Mouse (Mus musculus) right cerebral cortex, postnatal 10 days (tissue): Measurements from ENCODE around the gene Farp2.

ENCODE experiments used
- DNase-seq, 2 experiments: peaks; one replicate each; pipeline ENCODE4 v3.0.0; 2021; ENCODE audit warnings: low spot score in 2 of 2

Gene Farp2

DNA sequence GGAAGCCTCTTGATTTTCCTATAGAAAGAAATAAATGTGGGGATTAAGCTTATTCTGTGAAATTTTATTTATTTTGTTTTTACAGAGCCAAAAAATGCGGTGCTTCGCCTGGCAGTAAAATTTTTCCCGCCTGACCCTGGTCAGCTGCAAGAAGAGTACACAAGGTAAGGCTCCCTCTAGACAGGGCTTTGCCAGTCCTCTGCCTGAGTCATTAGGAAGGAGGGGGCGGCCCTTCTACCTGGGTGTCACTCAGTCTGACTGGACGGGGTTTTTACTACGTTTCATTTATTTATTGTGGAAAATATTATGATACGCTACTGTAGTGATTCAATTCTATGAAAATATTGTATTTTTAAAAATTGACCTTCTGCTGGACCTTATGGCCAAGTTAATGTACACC is 51.3 kb downstream of the Farp2 start:
- no peak for DNase-seq

DNA sequence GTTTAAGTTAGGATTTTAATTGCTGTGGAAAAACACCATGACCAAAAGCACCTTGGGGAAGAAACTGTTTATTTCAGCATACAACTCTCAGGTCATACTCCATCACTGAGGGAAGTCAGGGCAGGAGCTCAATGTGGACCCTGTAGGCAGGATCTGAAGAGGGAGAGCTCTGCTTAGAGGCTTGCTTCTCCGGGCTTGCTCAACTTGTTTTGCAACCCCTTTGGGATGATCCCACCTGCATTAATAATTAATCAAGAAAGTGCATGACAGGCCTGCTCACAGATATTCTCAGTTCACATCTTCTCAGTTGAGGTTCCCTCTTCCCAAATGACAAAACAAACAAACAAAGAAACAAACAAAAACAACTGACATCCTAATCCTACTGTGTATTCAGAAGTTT is 51.8 kb downstream of the Farp2 start:
- no peak for DNase-seq

DNA sequence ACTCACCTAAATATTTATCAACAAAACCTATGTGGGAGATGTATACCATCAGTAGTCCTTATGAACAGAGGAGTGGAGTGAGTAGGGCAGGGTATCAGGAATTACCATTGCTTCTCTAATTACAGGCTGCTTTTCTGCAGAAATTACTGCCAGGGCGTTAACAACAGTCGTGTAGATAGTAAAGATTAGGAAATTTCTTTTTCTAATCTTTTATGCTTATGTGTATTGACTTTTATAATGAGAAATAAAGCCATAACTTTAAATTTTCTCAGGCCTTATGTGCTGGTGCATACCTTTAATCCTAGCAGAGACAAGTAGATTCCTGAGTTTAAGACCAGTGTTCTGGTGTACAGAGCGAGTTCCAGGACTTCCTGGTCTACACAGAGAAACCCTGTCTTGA is 52.9 kb downstream of the Farp2 start:
- no peak for DNase-seq

DNA sequence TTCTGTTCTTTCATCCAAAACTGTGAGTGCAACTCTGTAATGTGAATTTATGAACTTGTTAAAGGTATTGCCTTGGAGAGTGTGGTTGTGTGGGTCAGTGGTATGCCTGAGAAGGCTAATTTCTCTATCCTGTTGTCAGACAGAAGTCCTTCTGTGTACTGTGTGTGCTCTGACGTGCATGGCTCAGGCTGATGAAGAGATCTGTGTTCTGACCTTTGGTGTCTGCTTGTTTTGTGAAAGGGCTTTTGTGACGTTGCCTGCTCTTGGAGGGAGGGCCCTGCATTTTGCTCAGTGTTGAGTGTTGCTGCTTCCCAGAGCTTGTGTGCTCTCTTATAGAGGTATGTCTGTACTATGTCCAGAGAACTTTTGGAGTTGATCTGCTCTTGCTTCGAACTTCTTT is 55.1 kb downstream of the Farp2 start:
- no peak for DNase-seq

DNA sequence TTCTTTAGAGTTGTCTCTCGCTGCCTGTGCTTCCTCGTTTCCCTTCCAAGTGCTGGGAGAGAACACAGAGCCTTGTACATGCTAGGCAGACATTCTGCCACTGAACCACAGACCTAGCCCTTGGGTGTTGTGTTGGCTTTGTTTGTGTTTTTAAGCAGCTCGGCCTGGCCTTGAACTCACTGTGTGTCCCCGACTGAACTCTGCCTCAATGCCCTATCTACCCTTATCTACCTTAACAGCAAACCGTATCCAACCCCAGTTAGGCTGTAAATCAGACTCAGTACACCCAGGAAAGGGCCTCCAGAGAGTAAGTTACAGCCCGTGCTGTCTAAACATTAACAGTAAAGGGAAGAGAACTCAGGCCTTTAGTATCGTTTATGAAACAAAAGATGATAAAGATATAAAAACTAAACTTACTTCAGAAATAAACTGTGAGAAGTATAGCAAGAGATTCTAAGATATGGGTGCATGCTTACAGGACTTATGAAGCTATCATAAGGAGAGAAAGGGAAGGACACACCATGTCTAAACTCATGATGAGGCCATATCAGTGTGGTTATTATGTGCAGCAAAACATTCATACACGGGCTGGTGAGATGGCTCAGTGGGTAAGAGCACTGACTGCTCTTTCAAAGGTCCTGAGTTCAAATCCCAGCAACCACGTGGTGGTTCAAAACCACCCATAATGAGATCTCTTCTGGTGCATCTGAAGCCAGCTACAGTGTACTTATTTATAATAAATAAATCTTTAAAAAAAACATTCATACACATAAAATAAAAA is 56.0 kb downstream of the Farp2 start:
- no peak for DNase-seq

DNA sequence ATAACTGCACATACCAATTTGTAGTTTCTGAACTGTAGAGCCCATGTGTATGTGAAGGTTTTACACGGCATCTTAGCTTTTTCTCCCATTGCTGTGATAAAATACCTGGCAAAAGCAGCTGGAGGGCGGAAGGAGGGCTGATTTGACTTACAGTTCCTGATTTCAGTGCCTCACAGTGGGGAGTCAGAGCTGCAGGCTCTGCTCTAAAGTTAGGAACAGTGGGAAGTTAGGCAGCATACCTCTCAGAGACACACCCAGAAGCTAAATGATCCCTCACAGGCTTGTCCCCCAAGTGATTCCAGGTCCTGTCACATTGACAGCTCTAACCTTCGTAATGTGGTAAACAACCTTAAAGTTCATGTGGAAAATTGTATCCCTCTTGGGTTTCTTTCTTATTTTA is 65.2 kb downstream of the Farp2 start:
- no peak for DNase-seq

DNA sequence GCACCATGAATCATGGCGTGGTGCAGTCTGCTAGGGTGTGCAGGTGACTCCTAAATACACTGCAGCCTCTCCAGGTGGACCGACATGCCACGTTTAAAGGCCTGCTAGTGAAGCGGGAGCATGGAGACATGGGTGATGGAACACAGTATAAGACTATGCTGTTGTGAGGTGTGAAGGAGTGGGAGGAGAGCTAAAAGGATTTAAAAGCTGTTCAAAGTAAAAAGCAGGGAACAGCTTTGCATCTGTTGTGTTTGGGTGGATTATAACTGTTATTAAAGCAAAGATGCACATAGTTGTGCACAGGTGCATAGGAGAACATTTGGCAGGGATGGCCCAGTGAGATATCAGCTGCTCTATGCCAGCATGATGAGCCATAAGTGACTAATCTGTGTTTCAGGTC is 66.0 kb downstream of the Farp2 start:
- peak in 1 of 2 experiments; percentile 36 for DNase-seq

DNA sequence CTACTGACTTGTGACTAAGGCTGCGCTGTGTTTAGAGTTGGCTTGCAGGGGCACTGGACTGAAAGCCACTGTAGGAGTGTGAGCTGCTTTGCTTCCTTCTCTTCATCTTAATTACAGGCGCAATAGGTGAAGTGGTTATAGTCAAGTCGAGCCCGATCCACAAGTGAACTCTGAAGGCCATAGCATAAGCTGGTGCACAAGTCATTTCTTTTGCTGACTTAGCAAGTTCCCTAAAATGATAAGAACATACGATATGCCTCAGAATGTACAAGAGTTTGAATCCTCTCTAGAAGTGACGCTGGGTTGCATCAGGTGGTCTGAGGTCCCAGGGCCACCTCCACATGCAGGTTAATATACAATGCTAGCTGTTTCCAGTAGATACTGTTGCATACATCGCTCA is 69.7 kb downstream of the Farp2 start:
- no peak for DNase-seq

DNA sequence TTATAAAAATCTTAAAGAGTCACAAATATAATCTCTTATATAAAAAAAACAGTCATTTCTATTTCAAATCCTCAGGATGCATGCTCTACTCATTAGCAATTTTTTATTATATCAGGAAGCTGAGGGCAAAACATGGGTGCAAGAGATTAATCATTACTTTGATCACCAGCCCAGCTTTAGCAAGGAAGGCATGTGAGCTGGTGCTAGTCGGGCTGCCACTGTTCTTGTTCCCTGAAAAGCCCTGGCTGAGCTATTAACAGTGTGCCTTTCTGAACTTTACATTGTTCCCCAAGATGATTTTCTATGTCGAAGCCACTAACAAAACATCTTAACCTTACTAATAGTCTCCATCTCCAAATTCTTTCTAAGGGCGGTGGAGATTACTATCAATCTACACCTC is 76.5 kb downstream of the Farp2 start:
- DNase-seq: no peak

DNA sequence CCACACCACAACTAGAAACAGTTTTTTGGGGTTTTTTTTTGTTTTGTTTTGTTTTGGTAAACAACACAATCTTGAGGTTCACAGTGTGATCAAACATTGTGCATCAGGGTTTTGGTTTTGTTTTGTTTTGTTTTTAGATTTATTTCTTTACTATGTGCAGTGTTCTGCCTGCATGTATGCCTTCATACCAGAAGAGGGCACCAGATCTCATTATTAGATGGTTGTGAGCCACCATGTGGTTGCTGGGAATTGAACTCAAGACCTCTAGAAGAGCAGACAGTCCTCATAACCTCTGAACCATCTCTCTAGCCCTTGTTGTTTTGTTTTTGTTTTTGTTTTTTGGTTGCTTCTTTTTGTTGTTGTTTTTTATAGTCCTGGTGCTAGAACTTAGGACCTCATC is 82.1 kb downstream of the Farp2 start:
- DNase-seq: no peak

DNA sequence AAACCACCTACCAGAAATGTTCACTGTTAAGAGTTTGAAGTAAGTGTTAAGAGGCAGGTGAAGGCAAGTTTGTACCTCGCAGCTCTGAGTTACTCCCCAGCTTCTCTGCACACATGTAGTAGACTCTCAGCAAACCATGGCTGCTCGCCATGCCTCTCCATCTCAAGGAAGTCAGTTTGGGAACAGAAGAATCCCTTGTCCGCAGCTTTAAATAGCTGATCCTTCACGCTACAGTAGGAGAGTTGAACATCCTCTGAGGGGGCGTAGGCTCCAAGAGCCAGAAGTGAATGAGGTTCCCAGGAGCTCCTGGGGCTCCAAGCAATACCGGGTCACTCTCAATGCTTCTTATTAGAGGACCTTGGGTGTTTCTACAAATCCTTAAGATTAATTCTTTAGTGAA is 84.0 kb downstream of the Farp2 start:
- no peak for DNase-seq

DNA sequence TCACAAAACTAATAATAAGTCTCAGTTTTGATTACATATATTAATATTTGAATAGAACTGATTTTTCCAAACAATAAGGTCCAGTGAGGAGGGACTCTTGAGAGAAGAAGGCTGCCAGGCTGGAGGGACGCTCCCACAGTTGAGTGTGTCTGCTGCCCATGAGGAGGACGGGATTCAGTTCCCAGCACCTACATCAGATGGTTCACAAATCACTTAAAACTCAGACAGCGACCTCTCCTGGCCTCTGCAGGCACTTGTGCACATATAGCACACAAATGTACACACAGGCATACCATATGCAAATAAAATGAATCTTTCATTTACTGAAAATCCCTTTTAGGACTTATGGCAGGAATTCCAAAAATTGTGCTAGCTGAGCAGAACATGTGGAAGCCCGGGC is 91.0 kb downstream of the Farp2 start:
- DNase-seq: no peak

DNA sequence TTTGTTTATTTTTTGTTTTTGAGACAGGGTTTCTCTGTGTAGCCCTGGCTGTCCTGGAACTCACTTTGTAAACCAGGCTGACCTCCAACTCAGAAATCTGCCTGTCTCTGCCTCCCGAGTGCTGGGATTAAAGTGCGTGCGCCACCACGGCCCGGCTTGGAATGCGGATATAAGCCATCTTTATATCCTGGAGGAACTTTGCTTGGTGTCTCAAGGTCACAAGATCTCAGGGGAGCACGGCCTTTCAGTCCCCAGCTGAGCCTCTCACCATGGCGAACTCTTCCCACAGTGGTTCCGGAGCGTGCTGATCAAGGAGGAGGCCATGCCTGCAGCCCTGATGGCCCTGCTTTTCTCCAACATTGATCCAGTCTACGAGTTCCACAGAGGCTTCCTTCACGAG is 92.0 kb downstream of the Farp2 start:
- no peak for DNase-seq

DNA sequence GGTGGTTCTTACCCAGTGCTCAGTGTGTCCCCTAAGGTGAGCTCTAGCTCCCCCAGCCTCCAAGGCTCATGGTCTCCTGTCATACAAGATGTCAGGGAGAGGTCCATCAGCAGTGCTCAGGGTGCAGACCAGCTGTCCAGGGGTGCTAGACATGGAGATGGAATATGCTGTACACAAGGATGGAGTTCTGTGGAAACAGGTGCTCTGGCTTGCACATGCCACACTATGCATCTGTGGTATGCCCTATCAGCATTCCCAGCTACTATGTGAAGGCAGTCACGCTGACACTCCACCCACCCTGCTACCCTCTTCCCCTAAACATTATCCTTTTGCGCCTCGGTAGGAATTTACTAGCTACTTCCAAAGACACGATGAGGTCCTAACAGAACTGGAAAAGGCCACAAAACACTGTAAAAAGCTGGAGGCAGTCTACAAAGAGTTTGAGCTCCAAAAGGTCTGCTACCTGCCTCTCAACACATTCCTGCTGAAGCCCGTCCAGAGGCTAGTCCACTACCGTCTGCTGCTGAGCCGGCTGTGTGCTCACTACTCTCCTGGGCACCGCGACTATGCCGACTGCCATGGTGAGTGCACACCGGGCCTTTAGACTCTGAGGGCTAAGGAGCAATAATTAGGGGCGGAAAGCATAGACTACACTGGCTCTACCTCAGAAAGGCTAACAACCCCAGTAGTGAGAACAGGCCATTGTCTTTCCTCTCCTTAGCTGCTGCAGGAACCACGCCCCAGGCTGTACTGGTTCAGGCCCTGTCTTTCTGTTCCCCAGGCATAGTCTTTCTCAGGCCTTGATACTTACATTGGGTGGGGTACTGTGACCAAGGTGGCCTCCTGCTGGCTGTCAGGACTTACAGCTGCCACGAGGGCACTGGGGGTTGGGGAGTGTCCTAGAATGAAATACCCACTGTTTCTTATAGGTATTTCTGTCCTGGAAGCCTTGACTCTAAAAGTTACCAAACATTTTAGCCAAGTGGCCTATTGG is 95.5 kb downstream of the Farp2 start:
- no peak for DNase-seq

DNA sequence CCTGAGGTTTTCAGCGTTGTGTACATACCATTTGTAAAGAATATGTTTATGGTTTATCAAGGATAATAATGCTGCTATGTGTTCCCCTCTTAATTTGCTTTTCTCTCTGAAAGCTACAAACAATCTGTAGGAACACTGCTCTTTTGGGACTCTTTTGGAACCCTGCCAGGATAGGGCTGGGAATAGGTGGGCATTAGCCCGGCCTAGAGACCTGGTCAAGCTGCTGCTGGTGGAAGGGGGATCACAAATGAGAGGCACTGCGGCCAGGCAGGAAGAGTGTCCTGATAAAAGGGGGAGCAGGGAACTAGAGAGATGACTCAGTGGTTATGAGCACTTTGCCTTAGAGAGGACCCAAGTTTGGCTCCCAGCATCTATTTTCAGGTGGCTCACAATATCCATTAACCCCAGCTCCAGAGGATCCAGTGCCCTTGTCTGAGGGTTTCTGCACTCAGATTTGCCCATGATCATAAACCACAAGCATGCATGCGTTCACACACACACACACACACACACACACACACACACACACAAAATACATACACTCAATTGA is 96.9 kb downstream of the Farp2 start:
- DNase-seq: no peak

DNA sequence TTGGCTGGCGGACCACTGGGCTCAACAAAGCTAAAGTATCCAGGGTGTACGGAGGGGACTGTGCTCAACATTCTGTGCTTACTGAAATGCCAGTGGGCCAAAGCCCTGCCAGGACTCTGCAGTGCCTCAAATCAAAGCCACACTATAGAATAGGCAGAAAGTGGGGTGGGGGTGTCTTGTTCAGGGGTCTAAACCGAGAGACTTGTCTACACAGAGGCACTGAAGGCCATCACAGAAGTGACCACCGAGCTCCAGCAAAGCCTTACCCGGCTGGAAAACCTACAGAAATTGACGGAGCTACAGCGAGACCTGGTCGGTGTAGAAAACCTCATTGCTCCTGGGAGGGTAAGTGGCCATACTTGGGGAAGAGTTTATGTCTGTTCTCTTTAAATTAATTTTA is 97.9 kb downstream of the Farp2 start:
- no peak for DNase-seq

DNA sequence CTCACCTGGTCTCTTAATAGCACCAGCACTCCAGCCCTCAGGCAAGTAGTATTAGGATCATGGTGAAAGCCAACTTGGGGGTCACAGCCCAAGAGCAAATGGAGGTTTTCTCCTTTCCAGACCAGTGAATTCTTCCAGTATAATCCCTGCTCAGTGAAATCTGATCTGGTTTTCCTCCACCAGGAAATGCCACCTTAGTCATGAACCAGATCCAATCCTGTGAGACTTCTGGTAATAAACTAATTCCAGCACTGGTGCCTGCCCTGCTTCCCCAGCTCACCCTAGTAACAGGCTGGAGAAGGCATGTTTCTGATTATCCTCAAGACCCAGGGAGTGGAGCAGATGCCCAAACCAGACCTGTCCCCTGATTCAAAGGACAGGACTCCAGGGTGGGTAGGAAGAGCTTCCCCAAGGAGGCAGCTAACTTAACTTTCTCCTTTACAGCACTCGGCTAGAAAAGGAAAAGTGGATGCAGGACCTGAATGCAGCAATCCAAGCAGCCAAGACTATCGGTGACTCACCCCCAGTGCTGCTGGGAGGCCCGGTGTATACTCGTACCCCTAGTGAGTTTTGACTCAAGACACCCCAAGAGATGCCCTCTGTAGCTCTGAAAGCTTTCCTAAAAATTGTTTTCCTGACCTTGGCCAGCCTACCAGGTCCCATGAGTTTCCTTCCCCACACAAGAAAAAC is 106.3 kb downstream of the Farp2 start:
- no peak for DNase-seq

DNA sequence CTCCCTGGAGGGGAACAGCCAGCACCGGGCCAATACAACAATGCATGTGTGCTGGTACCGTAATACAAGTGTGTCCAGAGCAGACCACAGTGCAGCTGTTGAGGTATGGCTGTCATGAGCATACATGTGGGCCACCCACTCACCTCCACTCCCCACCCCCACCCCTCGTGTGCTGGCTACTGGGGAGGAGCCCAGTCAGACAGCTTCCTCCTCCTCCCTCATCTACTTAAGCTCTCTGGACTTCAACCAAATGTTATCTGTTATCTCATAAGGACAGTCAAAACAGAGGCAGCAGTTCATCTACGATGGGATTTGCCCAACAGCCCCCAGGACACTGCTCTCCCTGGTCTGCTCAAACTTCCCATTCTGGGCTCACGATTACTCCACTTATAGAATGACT is 107.1 kb downstream of the Farp2 start:
- DNase-seq: no peak

DNA sequence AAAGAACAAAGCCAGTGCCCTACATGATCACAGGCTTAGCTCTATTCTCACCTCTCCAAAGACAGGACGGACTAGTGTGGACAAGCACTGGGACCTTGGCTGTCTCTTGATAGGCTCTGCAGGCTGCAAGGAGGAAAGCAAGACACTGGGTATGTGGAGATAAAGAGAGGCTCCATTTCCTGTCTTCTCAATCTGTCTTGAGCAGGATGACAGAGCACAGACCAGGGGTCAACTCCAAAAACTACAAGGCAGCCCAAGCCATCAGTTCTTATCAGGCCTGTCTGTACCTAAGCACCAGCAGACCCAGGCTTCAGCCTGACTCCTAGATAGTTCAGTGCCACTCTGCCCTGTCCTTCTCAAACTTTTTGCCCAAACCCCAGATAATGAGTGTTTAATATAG is 112.6 kb downstream of the Farp2 start:
- DNase-seq: no peak

DNA sequence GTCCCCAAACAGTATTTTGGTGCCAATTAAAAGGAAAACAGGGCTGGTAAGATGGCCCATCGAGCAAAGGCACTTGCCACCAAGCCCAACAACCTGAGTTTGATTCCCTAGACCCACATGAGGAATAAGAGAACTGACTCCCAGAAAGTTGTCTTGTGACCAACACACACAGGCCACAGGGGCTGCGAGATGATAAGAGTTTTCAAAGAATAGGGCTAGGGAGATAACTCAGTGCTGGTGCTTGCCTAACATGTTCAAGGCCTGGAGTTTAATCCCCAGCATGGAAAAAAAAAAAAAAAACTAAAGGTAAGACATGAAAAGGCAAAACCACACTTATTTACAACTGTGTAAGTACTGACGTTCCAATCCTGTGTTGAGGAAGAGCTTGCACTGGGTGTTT is 118.9 kb downstream of the Farp2 start:
- DNase-seq: no peak

DNA sequence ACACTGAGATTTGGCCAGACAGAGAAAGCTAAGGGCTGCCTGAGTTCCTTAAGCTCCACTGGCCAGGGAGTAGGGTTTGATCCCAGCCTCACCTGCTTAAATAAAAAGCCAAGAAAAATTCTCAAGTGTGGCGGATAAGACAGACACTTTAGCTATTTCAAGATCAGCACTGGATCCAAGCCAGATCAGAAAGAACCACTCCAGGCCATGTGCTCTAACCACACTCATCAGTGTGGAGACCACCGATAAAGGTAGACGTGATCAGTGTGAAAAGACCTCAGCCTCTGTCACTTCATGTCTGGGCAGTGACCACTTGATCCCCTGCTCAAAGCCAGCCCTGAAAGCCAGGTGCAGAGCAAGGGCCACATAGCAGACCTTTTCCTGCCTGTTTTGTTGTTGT is 120.8 kb downstream of the Farp2 start:
- DNase-seq: no peak

DNA sequence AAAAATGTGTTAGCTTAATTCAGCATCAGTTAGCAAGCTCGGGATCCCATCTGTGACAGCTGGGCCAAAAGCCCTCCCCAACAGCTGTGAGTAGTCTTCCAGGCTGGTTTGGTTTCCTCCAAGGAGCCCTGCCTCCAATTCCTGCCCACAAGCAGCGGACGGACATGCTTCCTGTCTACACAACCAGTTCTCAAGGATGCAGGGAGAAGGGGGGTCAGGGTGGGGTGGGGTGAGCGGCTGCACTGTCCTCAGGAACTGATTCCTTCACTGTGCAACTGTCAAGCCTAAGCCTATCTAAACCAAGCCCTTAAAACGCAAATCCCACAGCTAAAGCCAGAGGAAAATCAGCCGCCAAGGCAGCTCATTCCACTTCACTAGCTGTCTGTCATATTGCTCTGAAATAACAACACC is 122.6 kb downstream of the Farp2 start:
- DNase-seq: peak; percentile 71 to 85
